Mouse (Mus musculus): Measurements from ENCODE around the gene Jam2.

Jam2 gene

DNA sequence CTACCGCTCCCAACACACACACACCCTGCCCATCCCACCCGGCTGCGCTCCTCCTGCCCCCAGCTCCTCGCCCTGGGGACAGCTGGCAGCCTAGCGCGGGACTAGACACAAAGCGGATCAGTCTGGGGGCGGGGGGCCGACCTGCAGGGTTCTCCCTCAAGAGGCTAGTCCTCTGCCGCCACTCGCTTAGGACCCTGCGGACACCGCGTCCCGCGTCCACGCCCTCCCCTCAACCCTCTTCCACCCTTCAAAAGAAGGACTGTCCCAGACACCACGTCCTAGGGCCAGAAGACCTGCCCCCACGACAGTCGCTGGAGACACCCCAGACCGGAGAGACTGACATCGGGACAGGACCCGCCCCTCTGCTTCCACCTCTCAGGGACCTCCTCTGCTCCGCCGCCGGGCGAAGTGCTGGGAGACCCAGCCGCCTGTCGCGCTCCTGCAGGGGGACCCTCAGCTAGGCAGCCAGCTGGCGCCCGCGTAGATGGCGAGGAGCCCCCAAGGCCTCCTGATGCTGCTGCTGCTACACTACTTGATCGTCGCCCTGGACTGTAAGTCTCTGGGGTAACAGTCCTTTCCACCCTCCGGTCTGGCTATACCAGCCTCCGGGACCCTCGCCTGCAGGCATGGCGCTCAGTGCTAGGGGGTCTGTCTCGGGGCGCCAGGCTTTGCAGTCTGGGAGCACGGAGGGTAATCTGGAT, at the start of gene Jam2:
TSS of gene Jam2 (plus strand) at position 121 of the 701 bp plus-strand sequence.
- DNase-seq (ENCODE audit: low spot score in 2 of 2), result peak; percentile 26 to 41

DNA sequence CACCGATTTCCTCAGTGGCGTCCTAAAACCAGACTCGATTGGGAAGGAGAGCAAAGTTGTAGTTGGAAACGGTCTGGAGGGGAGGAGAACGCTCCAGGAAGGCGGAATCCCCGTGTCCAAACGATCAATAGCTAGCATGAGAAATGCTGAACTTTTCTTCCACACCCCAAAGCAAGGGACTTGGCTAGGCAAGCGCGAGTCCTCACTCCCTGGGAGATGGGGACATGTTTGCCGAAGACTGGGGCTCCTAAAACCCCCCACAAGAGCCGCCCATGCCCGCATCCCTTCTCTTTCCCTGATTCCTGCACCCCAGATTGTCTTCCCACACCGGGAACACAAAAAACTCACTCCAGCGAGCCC, 39.1 kb upstream of the Jam2 start:
- DNase-seq (ENCODE audit: low spot score in 2 of 2), result no peak

DNA sequence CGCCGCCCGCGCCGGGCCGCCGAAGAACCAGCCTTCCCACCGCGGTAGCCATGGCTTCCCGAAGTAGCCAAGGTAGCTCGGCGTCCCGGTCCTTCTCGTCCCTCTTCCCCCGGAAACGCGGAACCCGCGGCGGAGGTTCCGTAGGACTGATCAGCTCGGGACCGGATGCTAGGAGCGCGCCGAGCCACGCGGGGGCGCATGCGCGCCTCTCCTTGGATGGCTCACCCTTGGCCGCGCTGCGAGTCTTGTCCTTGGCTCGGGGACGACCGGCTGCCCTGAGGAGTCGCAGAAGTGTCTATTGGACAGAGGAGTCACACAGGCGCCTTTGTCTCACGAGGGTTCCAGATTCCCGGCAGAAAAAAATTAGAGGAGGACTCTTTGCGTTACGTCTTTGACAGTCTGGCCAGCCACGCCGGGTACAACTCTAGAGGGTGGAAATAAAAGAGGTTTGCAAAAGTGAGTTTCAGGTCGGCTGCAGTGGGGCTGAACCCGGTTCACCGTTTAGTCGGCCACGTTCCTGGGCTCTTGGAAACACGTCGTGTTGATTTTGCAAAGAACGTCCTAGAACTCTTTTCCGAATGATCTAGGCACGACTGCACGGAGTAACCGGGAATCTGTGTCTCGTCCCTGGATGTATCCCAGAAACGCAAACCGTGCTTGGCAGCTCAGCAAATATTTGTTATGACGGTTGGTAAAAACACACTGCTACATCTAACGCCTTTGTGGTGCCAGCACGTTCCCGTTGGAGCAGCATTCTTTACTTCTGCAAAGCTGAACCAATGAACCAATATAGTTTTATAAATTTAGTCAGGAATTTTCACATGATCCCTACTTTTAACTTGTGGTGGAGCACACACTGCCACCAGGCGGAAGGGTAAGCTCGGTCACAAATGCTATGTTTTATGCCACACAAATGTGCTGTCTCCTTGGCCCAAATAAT, 38.5 kb upstream of the Jam2 start, which contains the start of gene Mrpl39:
TSS of gene Mrpl39 (minus strand) at position 577 of the 940 bp plus-strand sequence.
- peak; percentile 93 to 99 for DNase-seq (ENCODE audit: low spot score in 2 of 2)

DNA sequence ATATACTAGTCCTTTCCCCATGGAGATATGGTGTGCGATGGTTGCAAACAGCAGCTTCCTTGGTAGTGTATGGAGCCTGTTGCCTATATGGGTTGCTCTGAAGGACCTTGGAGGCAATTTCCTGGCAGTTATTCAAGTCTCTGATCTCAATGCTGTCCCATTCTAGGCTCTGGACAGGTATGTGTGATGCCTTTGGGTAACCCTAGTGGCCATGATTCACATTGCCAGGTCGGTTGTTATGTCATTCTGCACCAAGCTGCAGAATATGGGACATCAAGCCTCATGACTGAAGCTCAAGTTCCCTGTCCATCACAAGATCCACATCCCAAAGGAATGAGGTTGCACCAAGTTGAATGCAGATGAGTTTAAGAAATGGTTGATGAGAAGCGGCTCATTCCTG, 36.6 kb upstream of the Jam2 start:
- no peak for DNase-seq (ENCODE audit: low spot score in 2 of 2)

DNA sequence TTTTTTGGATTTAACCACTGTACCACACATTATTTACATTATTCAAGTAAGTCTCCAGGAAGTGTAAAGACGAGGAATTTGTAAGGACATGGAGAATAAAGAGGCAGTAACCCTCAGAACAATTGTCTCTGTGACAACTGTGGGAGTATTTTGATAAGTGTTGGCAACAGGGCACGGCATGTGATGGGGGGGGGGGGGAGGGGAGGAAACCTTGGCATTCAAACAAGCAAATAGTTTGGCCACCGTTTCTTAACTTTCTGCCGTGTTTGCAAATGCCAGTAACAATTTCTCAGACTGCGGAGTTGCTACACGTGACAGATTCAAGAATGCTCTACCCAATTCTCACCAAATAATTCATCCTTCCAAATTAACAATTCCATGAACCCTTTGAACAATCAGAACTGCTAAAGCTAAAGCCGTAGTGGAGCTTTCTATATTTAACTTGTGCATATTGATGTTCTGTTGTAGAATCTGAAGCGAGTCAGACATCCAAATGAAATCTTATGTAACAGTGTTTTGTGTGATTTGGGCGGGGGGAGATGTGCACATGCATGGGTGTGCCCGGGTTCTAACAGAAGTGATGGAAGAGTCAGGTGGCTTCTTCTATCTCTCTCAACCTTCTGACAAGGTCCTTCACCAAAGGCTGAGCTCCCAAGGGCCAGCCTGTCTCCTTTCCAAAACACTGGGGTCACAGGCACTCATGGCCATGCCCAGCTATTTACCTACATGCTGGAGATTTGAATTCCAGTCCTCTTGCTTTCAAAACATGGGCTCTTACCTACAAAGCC, 29.0 kb upstream of the Jam2 start:
- no peak for DNase-seq (ENCODE audit: low spot score in 2 of 2)

DNA sequence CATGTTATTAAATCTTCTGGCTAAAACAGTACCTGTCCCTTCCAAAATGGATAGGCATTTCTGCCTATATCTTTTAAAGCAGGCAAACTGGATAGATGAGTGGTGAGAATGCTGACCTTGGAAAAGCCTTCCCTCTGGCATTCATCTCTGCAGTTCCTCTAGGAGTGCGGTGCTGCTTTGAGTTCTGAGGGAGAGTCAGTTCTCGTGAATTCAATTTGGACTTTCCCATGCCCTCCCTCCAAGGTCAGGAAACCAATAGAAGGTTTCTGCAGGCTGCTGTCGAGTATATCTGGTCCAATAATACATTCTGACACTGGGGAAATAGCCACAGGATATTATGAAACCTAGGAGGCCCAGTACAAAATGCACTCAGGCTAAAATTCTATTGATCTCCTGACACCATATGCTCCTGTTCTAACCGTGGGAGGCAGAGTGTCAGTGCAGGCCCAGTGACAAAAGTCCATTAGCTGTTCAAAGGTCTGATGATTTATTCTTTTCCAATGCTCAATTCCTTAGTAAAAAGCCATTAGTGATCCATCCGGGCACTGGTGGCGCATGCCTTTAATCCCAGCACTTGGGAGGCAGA, 28.1 kb upstream of the Jam2 start:
- no peak for DNase-seq (ENCODE audit: low spot score in 2 of 2)

DNA sequence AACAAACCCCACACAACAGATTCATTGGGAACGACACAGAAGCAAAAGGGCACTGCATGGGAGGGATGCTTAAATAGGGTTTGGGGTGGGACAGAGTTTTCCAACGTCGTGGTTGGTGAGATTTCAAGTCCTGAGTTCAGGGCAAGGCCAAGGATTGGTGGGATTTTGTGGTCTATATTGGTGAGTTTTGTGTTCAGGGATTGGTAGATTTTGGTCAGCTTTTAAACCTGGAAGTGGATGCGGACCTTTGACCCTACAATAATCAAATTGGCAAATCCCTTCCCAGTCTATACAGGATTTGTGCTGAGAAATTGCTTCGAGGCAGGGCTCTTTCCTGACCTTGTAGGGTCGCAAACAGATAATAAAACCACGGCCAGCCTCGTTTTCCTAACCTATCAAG, 6.0 kb upstream of the Jam2 start:
- DNase-seq (ENCODE audit: low spot score in 2 of 2), result no peak

DNA sequence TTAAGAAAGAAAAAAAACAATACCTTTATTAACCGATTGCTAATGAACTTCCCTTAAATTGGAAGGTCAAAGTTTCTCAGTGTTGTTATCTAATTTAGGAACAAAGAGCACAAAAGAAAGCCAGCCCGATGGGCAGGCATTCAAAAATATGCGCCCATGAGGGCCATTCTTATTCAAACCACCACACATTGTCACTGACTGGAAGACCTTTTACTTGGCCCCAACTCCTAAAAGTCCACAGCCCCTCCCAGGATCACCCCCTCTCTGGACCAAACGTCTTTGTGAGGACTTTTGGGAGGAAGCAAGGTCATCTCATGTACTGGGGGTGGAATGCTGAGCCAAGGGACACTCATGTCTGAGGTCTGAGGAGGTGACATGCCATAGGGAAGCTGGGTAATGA, 4.7 kb upstream of the Jam2 start:
- no peak for DNase-seq (ENCODE audit: low spot score in 2 of 2)

DNA sequence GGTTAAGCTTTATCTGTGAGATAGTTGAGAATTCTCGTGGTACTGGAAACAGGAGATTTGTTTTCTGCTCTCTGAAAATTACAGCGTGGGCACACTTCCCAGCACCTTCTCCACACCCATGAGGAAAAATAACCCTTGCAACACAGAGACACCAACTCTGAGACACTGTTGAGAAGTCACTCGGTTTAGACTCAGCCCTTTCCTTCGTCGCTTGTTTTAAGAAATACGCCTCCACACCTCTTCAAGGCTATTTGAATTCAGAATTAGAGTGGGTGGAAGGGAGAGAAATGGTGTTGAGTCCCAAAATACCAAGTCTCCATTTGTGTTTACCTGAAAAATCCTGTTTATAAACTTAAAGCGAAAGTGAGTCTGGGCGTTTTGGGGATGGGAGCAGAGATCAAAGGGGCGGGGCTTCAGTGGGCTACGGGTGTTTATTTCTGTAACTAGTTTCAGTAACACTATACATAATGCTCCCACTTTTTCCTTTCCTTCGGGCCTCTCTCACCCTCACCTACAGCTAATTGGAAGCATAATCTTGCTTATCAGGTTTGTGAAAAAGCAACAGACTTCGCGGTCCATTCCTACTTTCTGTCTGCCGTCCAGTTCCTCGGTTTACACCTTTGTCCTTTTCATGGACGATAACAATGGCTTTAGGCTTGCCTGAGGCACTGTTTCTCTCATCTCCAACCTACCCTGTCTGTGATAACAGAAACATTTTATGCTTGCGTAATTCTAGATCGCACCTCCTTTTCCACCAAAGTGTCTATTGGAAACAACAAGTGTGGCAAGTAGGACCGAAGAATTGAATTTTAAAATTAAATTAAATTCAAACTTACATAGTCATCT, 4.1 kb upstream of the Jam2 start:
- no peak for DNase-seq (ENCODE audit: low spot score in 2 of 2)

DNA sequence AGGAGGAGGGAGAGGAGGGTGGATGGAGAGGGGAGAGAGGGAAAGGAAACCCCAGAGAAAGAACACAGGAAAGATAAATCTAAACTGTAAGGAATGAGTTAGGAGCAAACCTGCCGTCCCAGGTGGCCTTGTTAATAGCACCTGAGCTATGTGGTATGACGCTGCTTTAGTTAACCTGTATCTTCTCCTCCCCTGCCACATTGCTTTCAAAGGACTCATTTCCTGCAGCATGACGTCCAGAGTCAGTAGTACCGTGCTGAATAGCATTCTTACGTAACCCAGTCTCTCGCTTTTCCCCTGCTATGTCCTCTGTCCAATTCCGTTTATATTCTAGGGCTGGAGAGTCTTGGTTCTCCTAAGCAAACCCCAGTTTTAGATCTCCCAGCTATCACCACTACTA, 3.0 kb upstream of the Jam2 start:
- no peak for DNase-seq (ENCODE audit: low spot score in 2 of 2)

DNA sequence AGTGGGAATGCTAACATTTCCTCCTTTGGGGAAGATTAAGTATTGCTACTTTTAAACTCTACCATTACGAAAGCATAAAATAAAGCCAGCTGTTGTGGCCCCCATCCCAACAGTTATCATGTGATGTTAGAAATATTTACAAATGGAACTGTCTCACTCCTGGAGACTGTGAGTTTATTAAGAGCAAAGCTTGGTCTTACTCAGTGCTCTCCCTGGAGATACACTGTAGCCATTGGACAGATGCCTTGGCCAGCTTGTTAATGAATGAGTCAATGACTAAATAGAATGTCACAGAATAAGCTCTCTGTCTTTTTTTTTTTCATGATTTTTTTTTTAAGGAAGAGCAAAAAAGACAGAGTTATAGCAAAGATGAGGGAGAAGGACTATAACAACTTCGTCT, 2.5 kb upstream of the Jam2 start:
- DNase-seq (ENCODE audit: low spot score in 2 of 2), result peak in 1 of 2 experiments; percentile 31

DNA sequence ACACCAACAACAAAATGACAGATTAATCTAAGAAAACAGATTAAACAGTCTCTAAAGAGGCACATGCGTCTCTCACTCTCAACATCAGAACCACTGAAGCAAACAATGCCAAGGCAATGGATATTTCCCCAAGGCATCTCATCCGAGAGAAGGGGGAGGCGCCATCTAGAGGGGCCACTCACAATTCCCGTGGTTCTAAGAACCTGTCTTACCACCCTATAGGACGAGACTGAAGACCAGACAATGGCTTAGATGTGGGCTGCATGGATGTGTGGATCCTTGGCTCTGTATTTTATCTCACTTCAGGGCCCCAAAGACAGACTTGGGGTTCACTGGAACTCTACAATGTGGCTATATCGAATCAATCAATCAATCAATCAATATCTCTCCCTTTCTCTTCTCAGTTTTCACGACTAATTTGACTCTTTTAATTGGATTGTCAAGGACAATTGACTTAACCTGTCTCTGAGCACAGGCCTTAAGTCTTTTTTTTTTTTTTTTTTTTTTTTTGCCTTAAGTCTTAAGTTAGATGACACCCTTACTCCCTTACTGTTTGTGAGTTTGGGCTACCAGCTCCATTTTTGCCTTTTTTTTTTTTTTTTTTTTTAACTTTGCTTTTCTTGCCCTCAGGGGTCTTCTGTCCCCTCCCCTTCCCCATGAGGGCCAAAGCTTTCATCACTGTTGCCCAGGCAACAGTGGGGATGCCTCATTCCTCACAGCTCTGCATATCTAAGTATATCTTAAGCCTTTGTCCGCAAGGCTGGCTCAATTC, 1.2 kb upstream of the Jam2 start:
- no peak for DNase-seq (ENCODE audit: low spot score in 2 of 2)

DNA sequence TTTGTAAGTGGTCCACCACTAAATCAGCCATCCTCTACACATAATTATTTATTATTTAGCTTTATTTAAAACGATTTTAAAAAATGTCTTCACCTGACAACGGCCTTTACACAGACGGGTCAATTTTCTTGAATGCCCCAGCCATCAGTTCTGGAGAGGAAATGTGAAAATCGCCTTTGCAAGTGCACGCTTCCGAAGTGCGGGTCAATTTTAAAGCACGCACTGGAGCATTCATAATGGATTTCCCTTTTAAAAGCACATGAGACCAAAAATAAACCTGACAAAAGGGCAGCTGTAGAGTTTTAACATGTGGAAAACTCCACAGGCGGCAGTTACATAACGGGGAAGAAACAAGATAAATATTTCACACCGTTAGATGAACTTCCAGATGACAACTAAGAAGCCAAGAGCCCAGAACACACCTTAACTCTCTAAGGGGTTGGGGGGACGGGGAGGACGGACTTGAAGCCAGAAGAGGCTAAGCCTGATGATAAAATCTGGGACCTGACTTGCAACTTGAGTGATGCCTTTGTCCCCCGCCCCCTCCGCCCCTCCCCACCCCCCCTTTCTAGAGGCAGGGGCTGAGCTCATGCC, 558 bp upstream of the Jam2 start:
- no peak for DNase-seq (ENCODE audit: low spot score in 2 of 2)

DNA sequence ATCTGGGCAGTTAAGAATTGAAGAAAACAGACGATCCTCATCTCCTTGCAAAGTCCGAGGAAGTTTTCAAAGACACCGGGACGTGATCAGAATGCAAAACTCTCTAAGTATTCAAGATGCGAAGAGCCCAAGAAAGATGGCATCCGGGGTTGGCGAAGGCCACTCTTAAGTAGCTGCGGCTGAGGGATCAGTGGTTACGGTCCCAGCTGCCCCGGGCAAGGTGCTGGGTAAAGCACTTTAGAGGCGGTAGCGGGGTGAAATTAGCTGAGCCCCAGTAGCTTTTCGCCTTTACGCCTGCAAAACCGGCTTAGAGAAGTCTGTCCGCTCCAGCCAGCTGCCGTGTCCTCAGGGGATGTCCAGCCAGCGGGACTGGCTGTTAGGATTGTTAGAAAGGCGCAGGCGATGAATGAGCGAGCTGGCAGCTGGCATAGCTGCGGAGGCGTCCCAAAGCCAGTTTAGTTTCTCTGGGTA, 873 bp downstream of the Jam2 start:
- DNase-seq (ENCODE audit: low spot score in 2 of 2), result peak in 1 of 2 experiments; percentile 19

DNA sequence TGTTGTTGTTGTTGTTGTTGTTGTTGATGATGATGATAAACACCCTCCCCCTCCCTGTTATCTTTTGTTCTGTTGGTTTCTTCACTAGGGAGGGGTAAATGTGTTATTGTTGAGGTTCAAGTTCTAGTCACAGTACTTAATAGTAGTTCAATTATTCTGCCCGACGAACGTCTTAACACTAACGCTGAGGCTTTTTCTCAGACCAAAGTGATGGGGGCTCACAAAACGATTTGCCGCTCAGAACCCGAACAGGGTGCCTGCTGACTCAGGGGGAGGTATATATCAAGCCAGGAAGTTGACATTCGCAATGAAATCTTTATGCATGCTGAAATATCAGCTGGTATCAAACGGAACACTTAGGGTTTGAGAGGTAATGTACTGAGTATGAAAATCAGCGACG, 1.4 kb downstream of the Jam2 start:
- DNase-seq (ENCODE audit: low spot score in 2 of 2), result no peak

DNA sequence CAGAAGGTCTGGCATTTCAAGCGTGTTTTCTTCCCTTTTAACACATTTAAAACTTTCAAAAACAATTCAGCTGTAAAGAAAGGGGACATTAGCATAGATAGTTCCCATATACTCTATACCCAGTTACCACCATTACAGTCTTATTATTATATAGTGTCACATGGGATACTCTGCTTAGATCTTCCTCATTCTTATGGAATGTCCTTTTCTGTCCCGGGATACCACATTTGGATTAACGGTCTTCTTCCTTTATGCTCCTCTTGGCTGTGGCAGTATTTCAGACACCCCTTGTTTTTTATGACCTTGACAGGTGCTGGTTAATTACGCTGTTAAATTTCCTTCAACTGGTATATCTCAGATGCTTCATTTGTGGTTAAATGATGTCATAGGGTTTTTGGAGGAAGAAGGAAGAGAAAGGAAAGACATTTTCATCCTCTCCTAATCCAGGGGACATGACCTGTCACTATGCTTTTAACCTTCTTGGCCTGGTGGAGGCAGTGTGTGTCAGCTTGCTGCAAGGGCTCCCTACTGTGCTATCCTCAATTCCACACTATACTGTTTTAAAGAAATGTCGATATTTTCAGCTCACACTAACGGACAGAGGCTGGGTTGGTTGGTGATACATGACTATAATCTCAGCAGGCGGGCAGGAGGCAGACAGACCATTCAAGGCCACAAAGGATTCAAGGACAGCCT, 2.3 kb downstream of the Jam2 start:
- DNase-seq (ENCODE audit: low spot score in 2 of 2), result no peak

DNA sequence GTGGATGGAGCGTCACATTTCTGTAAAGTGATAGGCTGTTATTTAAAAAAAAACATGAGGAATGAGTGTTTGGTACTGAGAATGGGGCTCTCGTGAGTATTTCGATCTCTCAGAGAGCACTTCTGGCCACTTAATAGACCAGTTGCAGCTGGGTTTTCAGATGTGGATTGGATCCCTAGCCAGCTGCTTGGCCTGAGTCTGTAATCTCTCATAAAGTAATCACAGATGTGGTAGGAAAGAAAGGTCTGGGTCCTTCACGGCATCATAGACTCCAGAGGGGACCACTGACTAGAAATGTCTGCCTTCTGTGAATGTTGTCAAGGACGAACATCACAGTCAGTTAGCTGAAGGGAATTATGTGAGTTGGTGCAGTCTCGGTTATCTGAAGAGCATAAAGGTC, 4.5 kb downstream of the Jam2 start:
- no peak for DNase-seq (ENCODE audit: low spot score in 2 of 2)

DNA sequence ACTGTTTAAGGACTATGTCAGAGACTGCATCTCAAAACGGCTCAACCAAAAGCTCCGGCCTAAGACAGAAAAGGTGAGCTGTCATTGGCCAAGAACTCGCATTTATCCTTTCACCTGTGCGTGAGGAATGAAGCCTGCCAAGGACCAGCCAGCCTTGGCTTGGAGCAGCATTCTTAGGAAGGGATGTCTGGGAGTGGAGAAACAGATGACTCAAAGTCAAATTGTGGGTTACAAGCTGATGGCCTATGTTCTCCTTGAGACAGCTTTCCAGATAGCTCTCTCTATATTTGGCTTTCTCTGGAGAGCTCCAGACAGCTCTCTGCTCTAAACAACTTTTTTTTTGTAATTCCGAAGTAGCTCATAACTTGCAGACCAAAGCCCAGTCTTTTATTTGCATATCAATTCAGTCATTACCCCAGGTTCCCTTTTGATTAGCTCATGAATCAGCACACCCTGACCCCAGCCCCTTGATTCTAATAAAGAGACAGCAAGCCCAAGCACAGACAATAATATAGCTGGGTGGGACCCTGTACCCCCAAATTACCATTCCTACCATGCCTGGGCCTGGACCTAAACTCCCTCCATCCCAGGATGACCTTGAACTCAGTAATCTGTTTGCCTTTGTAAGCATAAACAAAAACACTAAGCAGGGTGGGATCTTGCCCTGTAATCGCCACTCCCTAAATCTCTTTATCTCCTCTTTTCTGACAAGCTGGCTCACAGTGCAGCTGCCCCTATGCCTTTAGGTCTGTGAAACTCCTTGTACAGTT, 5.1 kb downstream of the Jam2 start:
- no peak for DNase-seq (ENCODE audit: low spot score in 2 of 2)
